Mouse (Mus musculus): ENCODE measurements around the gene Prrg2.
"Not testable (repeated sequence)": the region's sequence is repeated elsewhere in the genome, so short reads cannot be mapped to it uniquely, and the experiment has no call there.

Prrg2 gene

GRCm38 (mm10) chr7:45062239-45062835, at the start of gene Prrg2, which contains the start of gene Nosip:
TSS of gene Prrg2 (minus strand) at chr7:45062677.
TSS of gene Nosip (plus strand) at chr7:45062429.
- DNase-seq: peak; percentile 95

- no peak for DNase-seq
Observed at GRCm38 (mm10) chr7:45111940-45112339, 49.5 kb upstream of the Prrg2 start.

GRCm38 (mm10) chr7:45110089-45110488, 47.6 kb upstream of the Prrg2 start:
- not testable (repeated sequence) for DNase-seq

GRCm38 (mm10) chr7:45107052-45107645, 44.7 kb upstream of the Prrg2 start:
- no peak for DNase-seq

- DNase-seq: no peak
Observed at GRCm38 (mm10) chr7:45106441-45106840, 44.0 kb upstream of the Prrg2 start.

- DNase-seq: no peak
Observed at GRCm38 (mm10) chr7:45105491-45105890, 43.0 kb upstream of the Prrg2 start.

- DNase-seq: no peak
Observed at GRCm38 (mm10) chr7:45104941-45105340, 42.5 kb upstream of the Prrg2 start.

GRCm38 (mm10) chr7:45103652-45104180, 41.2 kb upstream of the Prrg2 start, which contains the start of gene Fcgrt:
TSS of gene Fcgrt (minus strand) at chr7:45103851.
- peak; percentile 39 for DNase-seq

GRCm38 (mm10) chr7:45102940-45103585, 40.6 kb upstream of the Prrg2 start:
- no peak for DNase-seq

GRCm38 (mm10) chr7:45102441-45102840, 40.0 kb upstream of the Prrg2 start:
- DNase-seq: no peak

GRCm38 (mm10) chr7:45100046-45100445, 37.6 kb upstream of the Prrg2 start:
- no peak for DNase-seq

GRCm38 (mm10) chr7:45098541-45099240, 36.2 kb upstream of the Prrg2 start:
- no peak for DNase-seq

- DNase-seq: no peak
Observed at GRCm38 (mm10) chr7:45097479-45097878, 35.0 kb upstream of the Prrg2 start.

- not testable (repeated sequence) for DNase-seq
Observed at GRCm38 (mm10) chr7:45095965-45096364, 33.5 kb upstream of the Prrg2 start.

- no peak for DNase-seq
Observed at GRCm38 (mm10) chr7:45095367-45095766, 32.9 kb upstream of the Prrg2 start.

GRCm38 (mm10) chr7:45094121-45094520, 31.6 kb upstream of the Prrg2 start:
- DNase-seq: no peak

- DNase-seq: no peak
Observed at GRCm38 (mm10) chr7:45093516-45093905, 31.0 kb upstream of the Prrg2 start.

- DNase-seq: no peak
Observed at GRCm38 (mm10) chr7:45092828-45093515, 30.5 kb upstream of the Prrg2 start.

- DNase-seq: no peak
Observed at GRCm38 (mm10) chr7:45092048-45092447, 29.6 kb upstream of the Prrg2 start, which contains the start of gene Rcn3. TSS of gene Rcn3 (minus strand) at chr7:45092221.

- DNase-seq: no peak
Observed at GRCm38 (mm10) chr7:45091001-45091990, 28.8 kb upstream of the Prrg2 start.
